Mouse (Mus musculus): ENCODE results near the gene Sult1d1.

The Sult1d1 gene

GRCm38 (mm10) chr5:87568845-87569244, at the start of gene Sult1d1:
Gene Sult1d1 (minus strand): TSS chr5:87569027.
- WGBS = 85% methylated on average over 5 of the region's 5 CpGs

DNA sequence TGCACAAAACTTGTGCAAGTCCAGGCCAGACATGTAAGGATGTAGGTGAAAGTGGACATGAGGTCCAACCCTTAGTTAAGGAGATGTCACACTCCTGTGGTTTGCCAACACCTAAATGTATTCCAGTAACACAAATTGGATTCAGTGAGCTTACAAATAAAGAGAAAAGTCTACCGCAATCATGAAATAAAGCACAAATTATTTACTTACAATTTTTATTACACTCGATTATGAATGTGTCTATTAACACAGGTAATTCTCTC, 46.2 kb upstream of the Sult1d1 start:
- WGBS = 89% methylated on average over 2 of the region's 2 CpGs

- WGBS = 62% methylated on average over 3 of the region's 3 CpGs
Measured at GRCm38 (mm10) chr5:87601018-87601417, 32.2 kb upstream of the Sult1d1 start.

DNA sequence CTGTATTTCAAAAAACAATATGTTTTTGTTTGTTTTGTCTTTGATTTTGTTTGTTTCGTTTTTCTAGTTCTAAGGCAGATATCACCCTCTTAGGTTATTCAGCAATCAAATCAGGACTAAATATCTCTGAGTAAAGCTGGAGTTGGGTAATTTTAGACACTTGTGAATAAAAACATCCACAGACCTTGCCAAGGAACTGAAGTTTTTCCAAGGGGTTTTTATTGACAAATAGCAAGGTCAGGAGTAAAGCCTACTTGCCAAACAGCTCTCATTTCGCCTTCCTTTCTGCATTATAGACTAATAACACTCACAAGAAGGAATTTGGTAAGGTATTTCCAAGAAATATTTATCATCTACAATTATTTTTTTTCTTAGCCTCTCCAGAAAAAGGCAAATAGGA, 29.1 kb upstream of the Sult1d1 start:
- 69% methylated on average over 2 of the region's 2 CpGs for WGBS

GRCm38 (mm10) chr5:87591494-87591893, 22.7 kb upstream of the Sult1d1 start, which contains the start of gene Sult1e1:
Gene Sult1e1 (minus strand): TSS chr5:87591594.
- 75% methylated on average over 5 of the region's 5 CpGs for WGBS

GRCm38 (mm10) chr5:87589916-87590315, 21.1 kb upstream of the Sult1d1 start:
- WGBS = 87% methylated on average over 2 of the region's 2 CpGs

- WGBS = 73% methylated on average over 1 of the region's 1 CpGs
Measured at GRCm38 (mm10) chr5:87580389-87580788, 11.6 kb upstream of the Sult1d1 start.

- 45% methylated on average over 1 of the region's 1 CpGs for WGBS
Measured at GRCm38 (mm10) chr5:87574174-87574573, 5.3 kb upstream of the Sult1d1 start.

DNA sequence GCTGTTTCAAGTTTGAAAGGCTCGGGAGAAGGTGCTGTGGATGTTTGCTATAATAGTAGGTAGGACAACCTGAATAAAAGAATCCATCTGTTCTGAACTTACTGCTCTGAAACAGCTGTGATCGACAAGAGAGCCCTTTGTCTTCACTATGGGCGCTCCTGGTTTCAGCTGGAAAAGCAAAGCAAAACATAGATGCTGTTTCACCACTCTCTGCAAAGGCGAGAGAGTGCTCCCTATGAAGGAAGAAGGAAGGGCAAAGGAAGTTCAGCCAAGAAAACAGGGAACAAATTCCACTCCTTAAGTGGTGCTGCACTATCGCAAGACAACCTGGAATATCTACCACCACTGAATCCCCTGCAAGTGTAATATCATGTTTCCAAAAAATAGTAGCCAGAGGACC, 4.7 kb upstream of the Sult1d1 start:
- 57% methylated on average over 5 of the region's 5 CpGs for WGBS

DNA sequence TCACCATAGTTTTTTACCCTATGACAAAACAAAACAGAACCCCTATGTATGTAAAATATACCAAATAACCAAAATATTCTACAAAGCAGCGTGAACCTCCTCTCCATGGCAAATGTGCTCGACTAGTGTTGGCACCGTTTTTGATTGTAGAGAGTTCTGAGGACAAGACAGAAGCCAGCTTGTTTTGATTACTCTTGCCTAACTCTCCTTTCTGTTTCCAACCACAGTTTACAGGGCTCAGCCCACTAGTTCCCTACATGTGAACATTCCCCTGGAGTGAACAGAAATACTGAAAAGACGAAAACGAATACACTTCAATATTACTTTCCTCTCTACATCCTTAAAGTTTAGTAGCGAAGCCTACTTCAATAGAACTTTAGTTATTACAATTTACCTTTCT, 4.0 kb upstream of the Sult1d1 start:
- WGBS = 78% methylated on average over 6 of the region's 6 CpGs

DNA sequence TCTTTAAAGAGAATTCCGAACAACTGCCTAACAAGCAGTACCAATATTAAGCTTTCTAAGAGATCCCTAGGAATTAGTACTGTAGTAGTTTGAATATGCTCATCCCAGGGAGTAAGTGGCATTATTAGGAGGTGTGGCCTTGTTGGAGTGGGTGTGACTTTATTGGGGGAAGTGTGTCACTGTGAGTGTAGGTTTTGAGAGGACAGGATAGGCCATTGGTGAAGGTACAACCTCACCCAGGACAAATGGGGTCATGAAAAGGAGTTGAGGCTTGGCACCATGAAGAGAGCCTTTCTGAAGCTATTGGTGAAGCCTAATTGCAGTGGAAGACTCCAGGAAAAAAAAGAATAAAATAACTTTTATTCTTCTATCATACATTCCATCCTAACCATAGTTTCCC, 1.5 kb downstream of the Sult1d1 start:
- WGBS = 87% methylated on average over 1 of the region's 1 CpGs

- WGBS = 74% methylated on average over 4 of the region's 4 CpGs
Measured at GRCm38 (mm10) chr5:87562526-87562925, 6.3 kb downstream of the Sult1d1 start.

- WGBS = 82% methylated on average over 5 of the region's 5 CpGs
Measured at GRCm38 (mm10) chr5:87560145-87560544, 8.7 kb downstream of the Sult1d1 start.

DNA sequence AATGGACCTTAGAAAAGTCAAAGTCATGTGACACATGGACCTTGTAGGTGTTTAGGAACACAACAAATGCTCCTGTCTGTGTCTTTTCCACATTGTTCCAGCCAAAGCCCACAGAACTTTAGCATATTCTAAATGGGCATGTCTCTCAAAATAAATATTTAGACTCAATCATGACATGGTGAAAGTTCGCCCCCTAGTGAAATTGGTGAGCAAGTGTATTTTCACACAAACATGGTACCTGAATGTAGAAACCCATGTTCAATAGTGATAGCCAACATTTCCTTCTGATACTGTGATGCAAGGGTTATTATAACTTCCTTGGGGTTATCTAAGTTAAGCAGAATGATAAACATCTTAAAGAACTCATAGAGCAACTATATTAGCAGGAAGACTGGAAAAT, 17.9 kb downstream of the Sult1d1 start:
- 30% methylated on average over 1 of the region's 1 CpGs for WGBS

DNA sequence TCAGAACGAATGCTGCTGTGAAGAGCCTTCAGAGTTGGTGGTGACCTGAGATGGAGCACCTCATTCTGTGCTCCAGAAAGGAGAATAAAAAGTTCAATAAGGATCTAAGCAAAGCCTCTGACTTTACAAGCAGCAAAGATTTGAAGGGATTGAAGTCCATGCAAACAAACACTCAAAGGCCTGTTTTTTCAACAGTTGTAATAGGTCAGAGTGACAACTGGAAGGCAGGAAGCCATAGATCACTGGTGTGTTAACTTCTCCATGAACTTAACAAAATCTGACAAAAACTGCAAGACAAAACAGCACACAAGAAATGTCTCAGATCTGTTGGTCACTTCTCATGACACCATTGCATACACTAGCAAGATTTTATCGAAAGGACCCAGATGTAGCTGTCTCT, 30.7 kb downstream of the Sult1d1 start, which contains the start of gene Sult1b1:
Sult1b1 (minus strand) TSS at position 85 of the 400 bp plus-strand sequence.
- 91% methylated on average over 2 of the region's 2 CpGs for WGBS

- 67% methylated on average over 4 of the region's 4 CpGs for WGBS
Measured at GRCm38 (mm10) chr5:87535994-87536644, 32.7 kb downstream of the Sult1d1 start.

DNA sequence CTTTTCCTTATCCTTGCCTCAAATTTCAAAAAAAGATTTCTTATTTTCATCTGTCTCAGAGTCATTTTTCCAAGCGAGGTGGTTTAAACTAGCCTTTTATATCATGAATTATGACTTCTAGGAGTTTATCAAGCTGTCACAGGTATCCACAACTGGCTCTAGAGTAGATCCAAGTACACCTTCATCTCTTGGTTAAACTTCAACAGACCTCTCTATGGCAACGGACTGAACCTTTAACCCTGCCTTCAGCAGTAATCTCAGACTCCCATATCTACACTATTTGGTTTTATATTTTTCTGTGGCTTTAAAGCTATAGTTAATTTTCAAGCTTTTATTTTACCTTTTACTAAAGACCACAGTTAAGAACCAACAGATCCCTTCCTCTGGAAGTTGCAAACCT, 36.5 kb downstream of the Sult1d1 start:
- 73% methylated on average over 2 of the region's 2 CpGs for WGBS

DNA sequence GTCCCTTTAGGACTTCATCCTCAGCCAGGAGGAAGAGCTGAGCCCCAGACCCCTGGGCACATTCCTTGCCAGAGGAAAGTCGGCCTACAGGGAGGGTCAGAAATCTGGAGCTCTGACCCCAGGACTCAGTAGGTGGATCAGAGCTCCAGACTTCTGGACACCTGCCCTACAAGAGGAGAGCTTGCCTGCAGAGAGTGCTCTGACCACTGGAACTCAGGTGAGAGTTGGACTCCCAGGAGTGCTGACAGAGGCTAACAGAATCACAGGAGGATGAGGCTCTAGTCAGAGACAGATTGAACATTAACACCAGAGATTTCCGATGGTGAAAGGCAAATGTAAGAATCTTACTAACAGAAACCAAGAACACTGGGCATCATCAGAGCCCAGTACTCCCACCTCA, 45.3 kb downstream of the Sult1d1 start:
- 92% methylated on average over 2 of the region's 2 CpGs for WGBS

DNA sequence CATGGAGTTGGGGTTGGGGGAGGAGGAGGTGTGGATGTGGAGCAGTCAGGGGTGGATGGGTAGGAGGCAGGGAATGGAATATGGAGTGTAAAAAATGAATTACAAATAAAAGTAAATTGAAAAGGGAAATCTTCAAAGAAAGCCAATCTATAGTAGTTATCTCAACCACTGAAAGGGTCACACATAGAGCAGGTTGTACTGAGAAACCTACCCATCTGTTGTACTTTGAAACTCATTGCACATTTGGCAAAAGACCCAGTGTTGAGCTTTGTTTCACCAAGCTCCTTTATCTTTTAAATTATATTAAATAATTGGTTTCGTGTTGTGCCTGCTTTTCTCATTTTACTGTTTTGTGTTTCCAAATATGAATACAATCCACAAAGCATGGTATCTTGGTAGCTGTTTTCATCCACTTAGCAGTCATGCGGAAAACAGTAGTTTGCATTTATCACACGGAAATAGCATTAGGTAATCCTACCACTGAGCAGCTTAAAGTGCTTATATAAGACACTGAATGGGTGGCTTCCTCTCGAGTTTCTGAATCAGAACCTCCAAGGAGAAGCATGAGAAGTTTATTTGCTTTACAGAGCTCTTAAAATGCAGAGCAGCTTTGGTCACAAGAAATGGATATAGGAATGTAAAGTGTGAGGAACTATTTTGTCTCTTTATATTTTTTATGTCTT, 62.9 kb downstream of the Sult1d1 start:
- WGBS = 36% methylated on average over 4 of the region's 4 CpGs
